In genomic region chr3:108458380-108458779, GRCm38 (mm10) we compare ENCODE assay signal across 8 mouse cellular contexts. TPM values are rescaled to one million over a fixed set of nuclear protein-coding genes. Genes with fewer than 3 reads are reported as not detected.
DNase-seq lines count a peak whose midpoint lies in the region; ATAC-seq and TF ChIP-seq lines count a peak whose summit lies in the region.

No protein-coding gene starts in this region.

- no peak for TF ChIP-seq EP300 in liver, postnatal 0 days (IDR thresholded peaks at IDR 0.05; ENCODE audit: low read depth)

- no peaks in the 10 kb centered on the region for H3K27me3 ChIP-seq in heart, embryonic 16.5 days (ENCODE audit: control insufficient read depth, insufficient read depth, low read length)
- H3K27me3 ChIP-seq in liver, postnatal 0 days (ENCODE audit: insufficient read depth, low read length): 0 out of 2 replicates have a peak, but pooled peaks cover 4% of the 10 kb centered on the region

- 0 out of 2 replicates have a peak, but pooled peaks have one; percentile 37 for ATAC-seq in heart, embryonic 16.5 days (replicated peaks; ENCODE audit: extremely low read depth, insufficient read depth, low FRiP score)
- no peak for ATAC-seq in liver, postnatal 0 days

- H3K9ac ChIP-seq in heart, embryonic 16.5 days (ENCODE audit: low read length): 0 out of 2 replicates have a peak overlapping the region, but pooled peaks have one; percentile 32
- H3K9ac ChIP-seq in liver, postnatal 0 days (replicated peaks): no peak overlapping the region

- no peak for TF ChIP-seq CTCF in liver, postnatal 0 days (IDR thresholded peaks at IDR 0.05; ENCODE audit: low read depth)

- DNase-seq in heart, adult 8-10 months (ENCODE audit: low spot score): no peak
- peak; percentile 6 for DNase-seq in urinary bladder, postnatal 14 days (ENCODE audit: low spot score)
- DNase-seq in urinary bladder, postnatal 4 days (ENCODE audit: low spot score in 2 of 2): no peak
- DNase-seq in liver, postnatal 0 days: no peak
- DNase-seq in adrenal gland, adult 18-20 months (ENCODE audit: low spot score in 2 of 2): no peak
- DNase-seq in adrenal gland, adult 8-10 months: no peak
- DNase-seq in layer of hippocampus, adult 9-11 months: no peak

- H3K4me1 ChIP-seq in heart, embryonic 16.5 days (ENCODE audit: control insufficient read depth, insufficient read depth, low read length): no peaks in the 10 kb centered on the region
- 0 out of 2 replicates have a peak, but pooled peaks cover 3% of the 10 kb centered on the region for H3K4me1 ChIP-seq in liver, postnatal 0 days (ENCODE audit: insufficient read depth)

- peak overlapping the region; percentile 23 for H3K4me2 ChIP-seq in heart, embryonic 16.5 days (ENCODE audit: low read depth, low read length)
- H3K4me2 ChIP-seq in liver, postnatal 0 days (ENCODE audit: low read depth, low read length): peak overlapping the region; percentile 53

- no peaks in the 10 kb centered on the region for H3K36me3 ChIP-seq in heart, embryonic 16.5 days (ENCODE audit: control insufficient read depth, insufficient read depth)
- no peaks in the 10 kb centered on the region for H3K36me3 ChIP-seq in liver, postnatal 0 days (replicated peaks; ENCODE audit: insufficient read depth, low read length)

- H3K4me3 ChIP-seq in heart, embryonic 16.5 days (ENCODE audit: low read length): peak overlapping the region; percentile 4; the same call in 1 of the 2 replicates
- H3K4me3 ChIP-seq in liver, postnatal 0 days (ENCODE audit: low read depth, low read length): no peak overlapping the region

- H3K27ac ChIP-seq in heart, embryonic 16.5 days (ENCODE audit: low read length): no peak overlapping the region
- H3K27ac ChIP-seq in liver, postnatal 0 days (ENCODE audit: low read depth): no peak overlapping the region

- H3K9me3 ChIP-seq in heart, embryonic 16.5 days (replicated peaks; ENCODE audit: control insufficient read depth, low read length): no peaks in the 10 kb centered on the region
- H3K9me3 ChIP-seq in liver, postnatal 0 days (ENCODE audit: low read length): no peaks in the 10 kb centered on the region

- WGBS in heart, embryonic 16.5 days: 43% methylated on average over 14 of the region's 14 CpGs
- 47% methylated on average over 14 of the region's 14 CpGs for WGBS in liver, postnatal 0 days (ENCODE audit: insufficient replicate concordance)

RNA-seq across cellular contexts. Expression of gene Sars, which starts 13.4 kb away (rescaled TPM):
- polyA plus RNA-seq in heart, embryonic 16.5 days (2015; fragmentation: Nextera tagmentation; extraction: Ambion mirVana): 82.7 and 87.2 TPM in 2 replicates
- 10 to 100 TPM; 76.6 to 83.9 (median 80.0) TPM for total RNA-seq in heart, adult 8-10 months (2022)
- polyA plus RNA-seq in liver, postnatal 0 days (2015; fragmentation: Nextera tagmentation; extraction: Ambion mirVana): 39.0 and 41.7 TPM in 2 replicates
- 100 to 1,000 TPM; 168 to 202 TPM for total RNA-seq in adrenal gland, adult 18-20 months (2021)
- total RNA-seq in adrenal gland, adult 8-10 months (2022): 100 to 1,000 TPM; 183 to 191 (median 186) TPM

RNA-seq across cellular contexts. Expression of gene Celsr2, which starts 43.0 kb away (rescaled TPM):
- 2.7 and 3.9 TPM in 2 replicates for polyA plus RNA-seq in heart, embryonic 16.5 days (2015; fragmentation: Nextera tagmentation; extraction: Ambion mirVana)
- 10 to 100 TPM in 2 of 4 experiments, 1 to 10 TPM in 2; 7.4 to 10.9 (median 9.0) TPM for total RNA-seq in heart, adult 8-10 months (2022)
- 0.18 and 0.30 TPM in 2 replicates for polyA plus RNA-seq in liver, postnatal 0 days (2015; fragmentation: Nextera tagmentation; extraction: Ambion mirVana)
- total RNA-seq in adrenal gland, adult 18-20 months (2021): 1 to 10 TPM; 4.4 to 7.0 TPM
- total RNA-seq in adrenal gland, adult 8-10 months (2022): 10 to 100 TPM in 2 of 4 experiments, 1 to 10 TPM in 2; 6.5 to 14.6 (median 9.5) TPM
